Mouse (Mus musculus) large intestine, adult 2 months (tissue): ENCODE measurements around the gene Pla2g15. TPM values are rescaled to one million over a fixed set of nuclear protein-coding genes. Genes with fewer than 3 reads are reported as not detected.
A peak's percentile ranks its signal among the peaks of the same experiment; 100 is the strongest.

Experiments
- DNase-seq: peaks from one replicate; pipeline ENCODE4 v3.0.0-alpha.2; 2012; ENCODE audit warnings: low read depth, low spot score
- WGBS: fragments of 180-500 bp; shearing (Covaris S2); methylation state at CpG from one replicate; pipeline ENCODE4 v1.1.7; 2018; 5-methylcytosine and 5-hydroxymethylcytosine counted together
- polyA plus RNA-seq: library from polyadenylated mRNA; depleted of rRNA; stranded (reverse); fragments of >200 nt; gene quantifications from 2 replicates; pipeline ENCODE4 v1.2.3, GENCODE M21; 2012

Gene Pla2g15
- polyA plus RNA-seq, 1 experiment, result 4.5 TPM

GRCm38 (mm10) chr8:106133946-106134345 lies 16.3 kb upstream of the Pla2g15 start:
- 65% methylated on average over 6 of the region's 6 CpGs for WGBS
- no peak for DNase-seq

- whole genome bisulfite sequencing, result 17% methylated on average over 14 of the region's 14 CpGs
- DNase-seq, result peak; percentile 93
These were observed 15.2 kb upstream of the Pla2g15 start for GRCm38 (mm10) chr8:106134751-106135571.

- 7% methylated on average over 19 of the region's 19 CpGs for WGBS
- no peak for DNase-seq
These were observed 14.5 kb upstream of the Pla2g15 start for GRCm38 (mm10) chr8:106135672-106136071.

DNA sequence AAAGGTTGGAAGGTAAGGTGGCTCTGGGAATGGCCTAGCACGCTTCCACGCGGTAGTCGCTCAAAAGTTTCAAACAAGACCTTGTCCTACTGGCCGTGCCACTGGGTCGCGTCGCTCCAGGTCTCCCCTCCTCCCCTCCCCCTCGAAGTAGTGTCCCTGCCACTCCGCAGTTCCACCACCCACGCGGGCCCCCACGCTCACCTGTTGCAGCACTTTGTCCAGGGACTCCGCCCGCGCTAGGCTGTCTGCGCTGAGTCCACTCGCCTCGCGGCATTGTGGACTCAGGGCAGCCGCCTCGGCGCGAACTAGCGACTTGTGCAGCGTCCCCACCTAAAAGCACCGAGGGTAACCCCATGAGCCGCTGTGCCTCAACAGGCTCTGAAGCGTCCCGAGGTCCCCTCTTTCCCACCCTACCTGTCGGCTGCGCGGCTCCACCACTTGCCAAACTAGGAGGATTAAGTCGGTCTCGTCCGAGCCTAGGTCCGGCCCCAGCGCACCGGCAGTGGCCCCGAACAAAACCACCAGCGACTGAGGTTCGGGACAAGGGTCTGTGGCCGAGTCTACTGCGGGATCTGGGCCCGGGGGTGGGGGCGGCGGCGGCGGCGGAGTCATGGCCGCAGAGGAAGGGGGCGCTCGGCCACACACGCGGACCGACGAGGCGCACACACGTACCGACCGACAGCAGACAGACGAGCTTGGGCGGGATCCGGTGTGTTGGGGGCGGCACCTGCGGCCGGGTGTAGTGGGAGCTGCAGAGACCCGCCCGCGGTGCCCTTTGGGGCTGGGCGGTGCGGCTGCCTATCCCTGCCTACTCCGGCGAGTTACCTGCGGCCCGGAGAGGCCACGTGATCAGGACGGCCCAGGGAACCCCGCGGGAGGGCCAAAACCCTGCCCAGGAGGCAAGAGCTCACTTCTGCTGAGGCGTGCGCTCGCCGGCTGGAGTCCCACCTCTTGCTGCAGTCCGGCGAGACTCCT lies 13.8 kb upstream of the Pla2g15 start, which contains the start of gene Esrp2:
Gene Esrp2, minus strand, starts transcription at position 819 of the 975 bp plus-strand sequence.
- WGBS, result under 1% methylated on average over 86 of the region's 86 CpGs
- no peak for DNase-seq

DNA sequence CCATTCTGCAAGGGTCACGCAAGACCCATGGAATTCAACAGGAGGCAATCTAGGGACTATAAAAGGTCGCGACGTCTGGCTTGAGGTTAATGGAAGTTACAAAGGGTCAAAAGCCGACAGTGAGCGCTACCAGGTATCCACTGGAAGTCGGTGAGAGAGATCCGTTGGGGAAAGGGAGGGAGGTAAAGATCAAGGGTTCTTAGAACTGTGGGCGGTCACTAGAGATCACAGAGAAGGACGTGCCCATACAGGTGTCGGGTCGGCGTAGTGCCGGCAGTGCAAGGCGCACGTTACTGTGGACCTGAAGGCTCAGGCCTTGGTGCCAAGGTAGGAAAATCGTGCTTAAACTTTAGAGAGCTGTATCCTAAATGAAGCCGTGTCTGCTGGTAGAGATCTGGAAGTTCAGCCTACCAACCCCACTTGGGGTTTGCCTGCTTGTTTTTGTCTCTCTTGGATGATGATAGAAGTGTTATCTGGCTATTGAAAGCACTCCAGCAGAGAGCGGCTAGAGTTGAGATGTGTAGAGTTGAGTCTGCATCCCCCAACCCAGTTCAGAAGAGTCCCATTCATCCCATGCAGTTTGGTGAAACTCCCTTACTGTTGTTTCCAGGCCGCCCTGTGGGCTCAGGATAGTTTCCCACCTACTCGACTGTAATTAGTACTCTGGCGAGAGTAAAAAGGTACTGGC lies 12.8 kb upstream of the Pla2g15 start:
- WGBS, result 10% methylated on average over 22 of the region's 22 CpGs
- DNase-seq, result no peak

GRCm38 (mm10) chr8:106137906-106138477 lies 12.2 kb upstream of the Pla2g15 start:
- under 1% methylated on average over 24 of the region's 24 CpGs for WGBS

DNA sequence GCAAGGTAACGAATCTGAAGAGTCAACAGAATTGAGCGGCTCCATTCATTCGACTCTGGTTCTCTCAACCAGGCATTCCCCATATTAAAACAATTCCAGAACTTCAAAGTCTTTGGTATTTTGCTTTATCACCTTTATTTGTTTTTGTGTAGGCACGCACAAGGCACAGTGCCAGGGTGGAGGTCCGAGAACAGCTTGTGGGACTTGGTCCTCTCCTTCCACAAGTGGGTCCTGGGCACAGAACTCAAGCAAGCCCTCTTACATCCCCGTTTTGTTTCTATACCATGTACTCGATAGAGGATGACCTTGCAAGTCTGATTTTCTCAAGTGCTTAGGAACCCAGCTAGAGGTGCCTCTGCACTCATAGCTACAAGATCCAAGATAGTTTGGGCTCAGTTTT lies 11.6 kb upstream of the Pla2g15 start:
- DNase-seq, result no peak
- 22% methylated on average over 7 of the region's 7 CpGs for WGBS

More at GRCm38 (mm10) chr8:106137906-106138477, 12.2 kb upstream of the Pla2g15 start:
- no peak for DNase-seq

GRCm38 (mm10) chr8:106140191-106140590 lies 10.0 kb upstream of the Pla2g15 start:
- 67% methylated on average over 5 of the region's 5 CpGs for WGBS
- no peak for DNase-seq

GRCm38 (mm10) chr8:106140769-106141168 lies 9.4 kb upstream of the Pla2g15 start:
- WGBS, result 4% methylated on average over 13 of the region's 13 CpGs
- no peak for DNase-seq

DNA sequence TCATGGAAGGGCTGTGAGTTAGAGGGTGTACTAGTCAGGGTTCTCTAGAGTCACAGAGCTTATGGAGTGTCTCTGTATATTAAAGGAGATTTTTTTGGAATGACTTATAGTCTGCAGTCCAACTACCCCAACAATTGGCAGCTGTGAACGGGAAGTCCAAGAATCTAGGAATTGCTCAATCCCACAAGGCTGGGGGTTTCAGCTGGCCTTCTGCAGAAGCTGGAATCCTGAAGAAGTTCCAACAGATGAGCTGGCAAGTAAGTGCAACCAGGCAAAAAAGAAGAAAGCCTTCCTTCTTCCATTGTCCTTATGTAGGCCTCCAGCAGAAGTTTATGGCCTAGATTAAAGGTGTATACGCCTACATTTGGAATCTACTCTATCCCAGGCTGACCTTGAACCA lies 4.9 kb upstream of the Pla2g15 start:
- 61% methylated on average over 2 of the region's 2 CpGs for WGBS
- no peak for DNase-seq

DNA sequence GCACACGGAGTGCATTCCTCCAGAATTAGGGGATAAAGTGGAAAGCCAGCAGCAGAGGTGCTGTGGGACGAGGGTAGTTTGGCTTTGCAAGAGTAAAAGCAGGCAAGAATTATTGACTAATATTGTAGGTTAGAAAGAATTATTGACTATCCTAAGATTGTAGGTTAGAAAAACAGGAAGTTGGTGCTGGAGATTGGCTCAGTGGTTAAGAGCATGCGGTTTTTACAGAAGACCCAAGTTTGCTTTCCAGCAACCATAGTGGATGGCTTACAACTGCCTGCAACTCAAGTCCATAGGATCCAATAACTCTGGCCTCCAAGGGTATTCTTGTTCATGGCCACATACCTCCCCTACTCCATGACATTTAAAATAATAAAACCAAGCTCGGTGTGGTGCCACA lies 4.2 kb upstream of the Pla2g15 start:
- DNase-seq, result no peak
- WGBS, result 92% methylated on average over 4 of the region's 4 CpGs

DNA sequence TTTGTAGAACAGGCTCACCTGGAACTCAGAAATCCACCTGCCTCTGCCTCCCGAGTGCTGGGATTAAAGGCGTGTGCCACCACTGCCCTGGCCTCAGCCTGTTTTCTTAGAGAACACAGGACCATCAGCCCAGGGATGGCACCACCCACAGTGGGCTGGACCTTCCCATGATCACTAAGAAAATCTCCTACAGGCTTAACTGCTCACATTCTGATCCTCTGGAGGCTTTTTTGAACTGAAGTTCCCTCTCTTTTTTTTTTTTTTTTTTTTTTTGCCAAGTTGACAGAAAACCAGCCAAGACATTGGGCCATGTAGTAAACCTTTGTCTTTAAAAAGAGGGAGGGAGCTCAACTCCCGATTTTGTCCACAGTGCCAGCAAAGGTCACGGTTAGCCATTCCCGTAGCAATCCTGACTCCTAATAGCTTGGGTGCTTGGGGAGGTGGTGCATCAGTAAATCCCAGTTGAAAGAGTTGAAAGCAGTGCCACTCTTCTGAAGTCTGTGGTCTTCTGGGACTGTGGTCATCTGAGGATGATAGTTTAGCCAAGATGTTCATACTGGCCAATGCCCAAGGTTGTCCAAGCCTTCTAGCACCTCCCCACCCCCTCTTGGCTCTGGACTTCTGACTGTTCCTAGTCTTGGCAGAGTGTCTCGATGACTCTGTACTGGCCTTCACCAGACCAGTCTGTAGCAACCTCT lies 2.2 kb upstream of the Pla2g15 start:
- 73% methylated on average over 6 of the region's 6 CpGs for whole genome bisulfite sequencing
- DNase-seq, result no peak

DNA sequence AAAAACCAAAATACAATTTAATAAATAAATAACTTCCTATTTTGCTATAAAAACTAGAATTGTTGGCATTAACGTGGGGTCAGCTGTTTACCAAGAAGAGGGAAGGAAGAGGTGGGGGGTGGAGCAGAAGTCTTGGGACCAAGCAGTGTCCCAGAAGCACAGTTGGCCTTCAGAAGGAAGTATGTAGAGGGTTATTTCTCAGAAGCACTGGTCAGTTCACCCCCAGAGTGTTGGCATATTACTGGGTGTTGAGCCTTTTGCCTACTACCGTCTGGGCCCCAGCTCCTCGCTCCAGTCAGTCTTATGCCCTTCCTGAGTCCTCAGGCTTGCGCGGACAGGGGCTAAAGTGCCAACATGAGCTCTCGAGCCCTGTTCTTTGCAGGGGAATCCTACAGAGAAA lies 1.2 kb upstream of the Pla2g15 start:
- 88% methylated on average over 6 of the region's 6 CpGs for WGBS
- DNase-seq, result no peak

GRCm38 (mm10) chr8:106150653-106151000 lies 428 bp downstream of the Pla2g15 start:
- DNase-seq, result no peak
- WGBS, result 23% methylated on average over 8 of the region's 8 CpGs

GRCm38 (mm10) chr8:106151041-106151440 lies 842 bp downstream of the Pla2g15 start:
- 71% methylated on average over 9 of the region's 9 CpGs for WGBS
- DNase-seq, result no peak

DNA sequence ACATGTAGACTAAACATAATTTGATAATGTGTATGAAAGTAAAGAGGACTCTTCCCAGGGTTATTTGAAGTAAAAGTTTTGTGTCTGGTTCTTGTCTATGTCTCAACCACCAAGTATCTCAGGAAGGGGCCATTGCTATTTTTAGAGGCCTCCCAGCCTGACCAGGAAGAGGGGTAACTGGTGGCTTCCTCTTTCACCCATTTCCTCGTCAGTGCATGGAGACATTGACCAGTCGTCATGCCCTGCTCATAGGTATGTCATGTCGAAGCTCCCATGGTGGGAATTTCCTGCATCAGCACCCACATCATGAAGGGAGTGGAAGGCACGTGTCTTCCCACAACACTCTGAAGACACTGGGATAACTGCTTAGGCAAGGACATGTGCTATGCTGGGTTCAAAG lies 2.7 kb downstream of the Pla2g15 start:
- DNase-seq, result no peak
- WGBS, result 64% methylated on average over 4 of the region's 4 CpGs

GRCm38 (mm10) chr8:106157419-106157818 lies 7.2 kb downstream of the Pla2g15 start:
- whole genome bisulfite sequencing, result 47% methylated on average over 1 of the region's 1 CpGs
- no peak for DNase-seq

- no peak for DNase-seq
- 93% methylated on average over 10 of the region's 10 CpGs for WGBS
These were observed 8.2 kb downstream of the Pla2g15 start for GRCm38 (mm10) chr8:106158381-106158780.

DNA sequence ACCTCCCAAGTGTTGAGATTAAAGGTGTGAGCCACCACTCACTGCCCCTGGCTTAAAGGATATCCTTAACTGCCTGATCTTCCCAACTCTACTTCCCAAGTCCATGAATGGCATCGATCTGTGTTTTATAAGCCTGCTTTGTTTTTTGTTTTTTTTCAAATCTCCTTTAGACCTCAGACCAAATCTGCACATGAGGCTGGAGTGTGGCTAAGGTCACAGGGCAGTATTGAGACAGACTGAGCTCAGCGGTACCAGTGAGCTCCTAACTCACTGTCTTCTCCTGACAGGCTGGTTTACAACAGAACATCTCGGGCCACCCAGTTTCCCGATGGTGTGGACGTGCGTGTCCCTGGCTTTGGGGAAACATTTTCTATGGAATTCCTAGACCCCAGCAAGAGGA lies 9.7 kb downstream of the Pla2g15 start:
- 87% methylated on average over 6 of the region's 6 CpGs for WGBS
- DNase-seq, result no peak
